Mouse (Mus musculus) hindbrain, embryonic 13.5 days (tissue): ENCODE results near the gene Mmp28. TPM values are rescaled to one million over a fixed set of nuclear protein-coding genes. Genes with fewer than 3 reads are reported as not detected.

Experiments
- ATAC-seq: fragments of 200-750 bp; cut with Nextera tagmentation; 2 replicates; pipeline ENCODE4 v1.8.0; 2017; ENCODE audit warnings: moderate TSS enrichment; ENCODE audit not compliant: low FRiP score
- H3K27ac ChIP-seq: fragments of 300-500 bp; sonication (generic); 2 replicates; pipeline ENCODE4 v1.5.1; 2015; ENCODE audit warnings: inconsistent platforms, mild to moderate bottlenecking, moderate library complexity
- H3K27me3 ChIP-seq: fragments of 300-500 bp; sonication (generic); 2 replicates; pipeline ENCODE4 v1.6.1; 2015; ENCODE audit warnings: mild to moderate bottlenecking, inconsistent platforms
- H3K36me3 ChIP-seq: fragments of 300-500 bp; sonication (generic); 2 replicates; pipeline ENCODE4 v1.6.1; 2015; ENCODE audit warnings: mild to moderate bottlenecking, inconsistent platforms
- H3K4me1 ChIP-seq: fragments of 300-500 bp; sonication (generic); replicated peaks from 2 replicates; pipeline ENCODE4 v1.6.1; 2015; ENCODE audit warnings: inconsistent platforms
- H3K4me2 ChIP-seq: fragments of 300-500 bp; sonication (generic); 2 replicates; pipeline ENCODE4 v1.6.1; 2015; ENCODE audit warnings: inconsistent platforms, mild to moderate bottlenecking, moderate library complexity
- H3K4me3 ChIP-seq: fragments of 300-500 bp; sonication (generic); 2 replicates; pipeline ENCODE4 v1.5.1; 2015; ENCODE audit warnings: mild to moderate bottlenecking, inconsistent platforms
- H3K9ac ChIP-seq: fragments of 300-500 bp; sonication (generic); 2 replicates; pipeline ENCODE4 v1.6.1; 2015; ENCODE audit warnings: mild to moderate bottlenecking, inconsistent platforms
- H3K9me3 ChIP-seq: fragments of 300-500 bp; sonication (generic); 2 replicates; pipeline ENCODE4 v1.6.1; 2016; ENCODE audit warnings: inconsistent platforms
- WGBS: fragments of 180-500 bp; shearing (Covaris S2); methylation state at CpG from one replicate; pipeline ENCODE4 v1.1.7; 2015; 5-methylcytosine and 5-hydroxymethylcytosine counted together
- polyA plus RNA-seq: library from polyadenylated mRNA; unstranded; fragments of >200 nt; fragmentation: Nextera tagmentation; extraction: Ambion mirVana; gene quantifications from 2 replicates; pipeline ENCODE4 v1.2.1, GENCODE M21; 2015

Mmp28 gene
- polyA plus RNA-seq, 1 experiment from 2014 or later = 3.5 TPM

DNA sequence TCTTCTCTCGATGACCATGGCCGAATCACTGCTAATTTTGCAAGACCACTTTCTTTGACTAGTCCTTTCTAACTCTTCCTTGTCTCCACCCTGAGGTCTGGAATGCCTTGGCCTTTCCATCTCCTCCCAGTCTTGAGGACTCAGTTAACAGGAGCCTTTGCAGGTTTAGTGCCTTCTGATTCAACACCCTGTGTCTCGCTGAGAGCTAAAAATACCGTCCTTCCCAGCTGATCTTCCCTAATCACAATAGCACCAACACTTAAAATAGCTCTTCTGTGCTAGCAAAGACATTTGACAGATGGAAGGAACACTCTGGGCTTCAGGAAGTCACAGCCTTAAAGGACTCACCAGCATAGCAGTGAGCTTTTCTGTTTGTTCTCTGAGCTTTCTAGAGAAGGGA lies 69.8 kb downstream of the Mmp28 start:
- H3K4me1 ChIP-seq = peaks cover 12% of the 10 kb centered on the region
- peaks cover 52% of the 10 kb centered on the region for H3K36me3 ChIP-seq
- H3K27me3 ChIP-seq = no peaks in the 10 kb centered on the region
- no peaks in the 10 kb centered on the region for H3K9me3 ChIP-seq
- WGBS = 93% methylated on average over 4 of the region's 4 CpGs
- H3K4me3 ChIP-seq = no peak overlapping the region
- ATAC-seq = no peak
- H3K27ac ChIP-seq = no peak overlapping the region
- H3K9ac ChIP-seq = no peak overlapping the region
- no peak overlapping the region for H3K4me2 ChIP-seq

Other genes starting within 250 kb of the Mmp28 start
- gene Slfn14, start 176.3 kb downstream of the Mmp28 start, polyA plus RNA-seq = 0.04 and 0.17 TPM in 2 replicates
- 111 and 114 TPM in 2 replicates for gene Ap2b1, start 164.0 kb downstream of the Mmp28 start, polyA plus RNA-seq
- 16.8 and 18.3 TPM in 2 replicates for gene Pex12, start 160.5 kb downstream of the Mmp28 start, polyA plus RNA-seq
- 22.2 and 22.5 TPM in 2 replicates for gene Rasl10b, start 53.9 kb downstream of the Mmp28 start, polyA plus RNA-seq
- 0.43 and 1.4 TPM in 2 replicates for gene Gas2l2, start 33.6 kb downstream of the Mmp28 start, polyA plus RNA-seq
- 0.48 TPM in 1 of 2 replicates, not detected in the other for gene 1700020L24Rik, start 25.4 kb downstream of the Mmp28 start, polyA plus RNA-seq
- 14.7 and 16.4 TPM in 2 replicates for gene Taf15, start 10.0 kb upstream of the Mmp28 start, polyA plus RNA-seq
- not detected in 2 replicates for gene Heatr9, start 59.1 kb upstream of the Mmp28 start, polyA plus RNA-seq
- gene Ccl5, start 67.4 kb upstream of the Mmp28 start, polyA plus RNA-seq = not detected in 2 replicates
- gene Ccl9, start 115.6 kb upstream of the Mmp28 start, polyA plus RNA-seq = 1.9 and 4.1 TPM in 2 replicates
- 2.3 and 2.7 TPM in 2 replicates for gene Ccl6, start 130.0 kb upstream of the Mmp28 start, polyA plus RNA-seq
- not detected in 2 replicates for gene Rpl9-ps1, start 182.6 kb upstream of the Mmp28 start, polyA plus RNA-seq
- gene Ccl3, start 186.3 kb upstream of the Mmp28 start, polyA plus RNA-seq = 1.6 and 1.8 TPM in 2 replicates
- 0.53 and 0.71 TPM in 2 replicates for gene Ccl4, start 199.5 kb upstream of the Mmp28 start, polyA plus RNA-seq
- 0.35 TPM in 1 of 2 replicates, not detected in the other for gene Wfdc17, start 240.9 kb upstream of the Mmp28 start, polyA plus RNA-seq
- gene Wfdc18, start 245.9 kb upstream of the Mmp28 start, polyA plus RNA-seq = not detected in 2 replicates